Mouse (Mus musculus): ENCODE measurements around the gene Grm4. TPM values are rescaled to one million over a fixed set of nuclear protein-coding genes. Genes with fewer than 3 reads are reported as not detected.
A peak's percentile ranks its signal among the peaks of the same experiment; 100 is the strongest.

The Grm4 gene
- polyA plus RNA-seq, 1 experiment, result 0.81 TPM

GRCm38 (mm10) chr17:27453045-27453444, 68.2 kb downstream of the Grm4 start:
- TF ChIP-seq POLR2A (IDR thresholded peaks at IDR 0.05; ENCODE audit: control insufficient read depth, low read depth, low read length), result no peak
- no peak for TF ChIP-seq CTCF (IDR thresholded peaks at IDR 0.05; ENCODE audit: control insufficient read depth, insufficient read depth, insufficient replicate concordance, low read depth, low read length)
- no peak overlapping the region for H3K27ac ChIP-seq (ENCODE audit: control insufficient read depth, insufficient read depth, low read depth, low read length)

GRCm38 (mm10) chr17:27451787-27452186, 69.4 kb downstream of the Grm4 start:
- Histone ChIP-seq H3K27me3 (ENCODE audit: control insufficient read depth, insufficient read depth, low read length) (no peaks in the 10 kb centered on the region), H3K36me3 (ENCODE audit: control insufficient read depth, insufficient read depth, low read length) (no peaks in the 10 kb centered on the region), H3K4me3 (ENCODE audit: control insufficient read depth, low read depth, low read length) (no peak overlapping the region; the same call in 1 of the 2 replicates), H3K27ac (ENCODE audit: control insufficient read depth, insufficient read depth, low read depth, low read length) (no peak overlapping the region), H3K4me1 (ENCODE audit: control insufficient read depth, insufficient read depth, low read length) (no peaks in the 10 kb centered on the region)
- no peak for TF ChIP-seq POLR2A (IDR thresholded peaks at IDR 0.05; ENCODE audit: control insufficient read depth, low read depth, low read length)
- TF ChIP-seq CTCF (IDR thresholded peaks at IDR 0.05; ENCODE audit: control insufficient read depth, insufficient read depth, insufficient replicate concordance, low read depth, low read length), result no peak

More at GRCm38 (mm10) chr17:27453045-27453444, 68.2 kb downstream of the Grm4 start:
- Histone ChIP-seq H3K27me3 (ENCODE audit: control insufficient read depth, insufficient read depth, low read length) (no peaks in the 10 kb centered on the region), H3K4me1 (ENCODE audit: control insufficient read depth, insufficient read depth, low read length) (no peaks in the 10 kb centered on the region), H3K4me3 (ENCODE audit: control insufficient read depth, low read depth, low read length) (peak overlapping the region; percentile 61), H3K36me3 (ENCODE audit: control insufficient read depth, insufficient read depth, low read length) (no peaks in the 10 kb centered on the region)

GRCm38 (mm10) chr17:27451216-27451615, 70.0 kb downstream of the Grm4 start:
- Histone ChIP-seq H3K4me1 (ENCODE audit: control insufficient read depth, insufficient read depth, low read length) (no peaks in the 10 kb centered on the region), H3K27me3 (ENCODE audit: control insufficient read depth, insufficient read depth, low read length) (no peaks in the 10 kb centered on the region), H3K36me3 (ENCODE audit: control insufficient read depth, insufficient read depth, low read length) (no peaks in the 10 kb centered on the region), H3K27ac (ENCODE audit: control insufficient read depth, insufficient read depth, low read depth, low read length) (no peak overlapping the region), H3K4me3 (ENCODE audit: control insufficient read depth, low read depth, low read length) (no peak overlapping the region)
- TF ChIP-seq POLR2A (IDR thresholded peaks at IDR 0.05; ENCODE audit: control insufficient read depth, low read depth, low read length) (no peak), CTCF (IDR thresholded peaks at IDR 0.05; ENCODE audit: control insufficient read depth, insufficient read depth, insufficient replicate concordance, low read depth, low read length) (no peak)

- TF ChIP-seq POLR2A (IDR thresholded peaks at IDR 0.05; ENCODE audit: control insufficient read depth, low read depth, low read length), result no peak
- TF ChIP-seq CTCF (IDR thresholded peaks at IDR 0.05; ENCODE audit: control insufficient read depth, insufficient read depth, insufficient replicate concordance, low read depth, low read length), result no peak
- Histone ChIP-seq H3K27ac (ENCODE audit: control insufficient read depth, insufficient read depth, low read depth, low read length) (no peak overlapping the region), H3K4me1 (ENCODE audit: control insufficient read depth, insufficient read depth, low read length) (no peaks in the 10 kb centered on the region), H3K4me3 (ENCODE audit: control insufficient read depth, low read depth, low read length) (no peak overlapping the region), H3K27me3 (ENCODE audit: control insufficient read depth, insufficient read depth, low read length) (no peaks in the 10 kb centered on the region), H3K36me3 (ENCODE audit: control insufficient read depth, insufficient read depth, low read length) (no peaks in the 10 kb centered on the region)
Observed at GRCm38 (mm10) chr17:27449757-27450330, 71.4 kb downstream of the Grm4 start.

GRCm38 (mm10) chr17:27448749-27449148, 72.5 kb downstream of the Grm4 start:
- H3K27me3 ChIP-seq (ENCODE audit: control insufficient read depth, insufficient read depth, low read length), result no peaks in the 10 kb centered on the region
- H3K4me1 ChIP-seq (ENCODE audit: control insufficient read depth, insufficient read depth, low read length), result no peaks in the 10 kb centered on the region
- no peak for TF ChIP-seq CTCF (IDR thresholded peaks at IDR 0.05; ENCODE audit: control insufficient read depth, insufficient read depth, insufficient replicate concordance, low read depth, low read length)
- TF ChIP-seq POLR2A (IDR thresholded peaks at IDR 0.05; ENCODE audit: control insufficient read depth, low read depth, low read length), result no peak
- H3K27ac ChIP-seq (ENCODE audit: control insufficient read depth, insufficient read depth, low read depth, low read length), result no peak overlapping the region
- H3K4me3 ChIP-seq (ENCODE audit: control insufficient read depth, low read depth, low read length), result no peak overlapping the region
- no peaks in the 10 kb centered on the region for H3K36me3 ChIP-seq (ENCODE audit: control insufficient read depth, insufficient read depth, low read length)

- Histone ChIP-seq H3K4me3 (ENCODE audit: control insufficient read depth, low read depth, low read length) (no peak overlapping the region), H3K27me3 (ENCODE audit: control insufficient read depth, insufficient read depth, low read length) (no peaks in the 10 kb centered on the region), H3K27ac (ENCODE audit: control insufficient read depth, insufficient read depth, low read depth, low read length) (no peak overlapping the region), H3K36me3 (ENCODE audit: control insufficient read depth, insufficient read depth, low read length) (no peaks in the 10 kb centered on the region), H3K4me1 (ENCODE audit: control insufficient read depth, insufficient read depth, low read length) (no peaks in the 10 kb centered on the region)
- TF ChIP-seq POLR2A (IDR thresholded peaks at IDR 0.05; ENCODE audit: control insufficient read depth, low read depth, low read length), result no peak
- TF ChIP-seq CTCF (IDR thresholded peaks at IDR 0.05; ENCODE audit: control insufficient read depth, insufficient read depth, insufficient replicate concordance, low read depth, low read length), result no peak
Observed at GRCm38 (mm10) chr17:27445364-27446075, 75.7 kb downstream of the Grm4 start.

- H3K4me1 ChIP-seq (ENCODE audit: control insufficient read depth, insufficient read depth, low read length), result no peaks in the 10 kb centered on the region
- no peaks in the 10 kb centered on the region for H3K36me3 ChIP-seq (ENCODE audit: control insufficient read depth, insufficient read depth, low read length)
- no peaks in the 10 kb centered on the region for H3K27me3 ChIP-seq (ENCODE audit: control insufficient read depth, insufficient read depth, low read length)
- no peak overlapping the region for H3K4me3 ChIP-seq (ENCODE audit: control insufficient read depth, low read depth, low read length)
- TF ChIP-seq POLR2A (IDR thresholded peaks at IDR 0.05; ENCODE audit: control insufficient read depth, low read depth, low read length), result no peak
- H3K27ac ChIP-seq (ENCODE audit: control insufficient read depth, insufficient read depth, low read depth, low read length), result no peak overlapping the region
Observed at GRCm38 (mm10) chr17:27442538-27443113, 78.6 kb downstream of the Grm4 start.
